Mouse (Mus musculus) kidney, postnatal 4 days (tissue): Measurements from ENCODE around the gene Snx6.
"Not testable (repeated sequence)": the region's sequence is repeated elsewhere in the genome, so short reads cannot be mapped to it uniquely, and the experiment has no call there.

ENCODE experiments used
- DNase-seq, 2 experiments: peaks; one replicate each; pipeline ENCODE4 v3.0.0; 2021; ENCODE audit warnings: mixed read lengths in 2 of 2

Snx6 gene

GRCm38 (mm10) chr12:54796516-54797195 lies 1.2 kb upstream of the Snx6 start:
- DNase-seq: no peak

DNA sequence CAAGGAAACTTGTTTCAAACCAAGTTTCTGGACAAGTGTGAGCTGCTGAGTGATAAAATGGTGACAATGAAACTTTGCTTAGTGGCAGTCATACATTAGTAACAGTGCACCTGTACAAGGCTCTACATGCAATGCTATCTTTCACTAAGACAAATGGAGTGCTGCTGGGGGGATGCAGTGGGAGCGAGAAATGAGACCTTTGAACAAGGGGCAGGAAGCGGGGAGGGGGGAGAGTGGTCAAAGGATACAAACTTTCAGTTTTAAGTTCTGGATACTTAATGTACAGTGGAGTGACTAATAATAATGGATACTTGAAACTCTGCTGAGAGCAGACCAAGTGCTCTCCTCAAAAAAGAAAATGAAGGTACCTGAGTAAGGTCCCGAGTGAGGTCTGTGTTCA lies 1.1 kb downstream of the Snx6 start:
- peak in 1 of 2 experiments; percentile 20 for DNase-seq

GRCm38 (mm10) chr12:54791465-54791864 lies 4.0 kb downstream of the Snx6 start:
- peak in 1 of 2 experiments; percentile 21 for DNase-seq

DNA sequence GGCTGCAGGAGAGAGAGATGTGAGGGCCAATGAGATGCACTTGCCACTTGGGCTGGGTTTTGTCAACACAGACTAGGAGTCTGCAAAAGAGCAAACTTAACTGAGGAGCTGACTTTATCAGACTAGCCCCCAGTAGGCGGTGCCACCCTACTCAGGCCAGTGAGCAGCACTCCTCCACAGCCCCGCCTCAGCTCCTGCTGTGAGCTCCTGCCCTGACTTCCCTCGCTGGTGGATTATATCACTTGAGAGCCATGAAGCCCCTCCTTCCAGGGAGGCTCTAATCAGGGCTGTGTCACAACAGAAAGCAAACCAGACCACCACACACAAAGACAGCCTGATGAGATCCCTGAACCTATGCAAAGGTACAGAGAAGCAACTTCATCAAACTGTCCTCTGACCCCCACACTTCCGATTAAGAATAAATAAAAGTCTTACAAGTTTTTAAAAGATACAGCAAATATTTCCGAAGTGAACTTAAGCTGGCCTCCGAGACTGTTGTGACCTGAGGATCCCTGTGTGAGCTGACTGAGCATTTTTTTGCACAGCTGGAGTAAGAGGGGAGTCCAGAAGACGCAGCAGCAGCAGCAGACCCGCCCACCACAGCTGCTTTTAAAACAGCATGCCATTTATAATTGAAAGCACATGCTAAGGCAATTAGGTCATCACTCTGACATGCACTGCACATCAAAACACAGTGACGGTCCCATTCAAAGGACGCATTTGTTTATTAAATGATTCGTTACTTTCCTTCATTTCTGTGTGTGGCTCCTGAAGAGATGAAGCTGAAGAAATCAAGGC lies 6.0 kb downstream of the Snx6 start:
- peak; percentile 65 to 74 for DNase-seq

- DNase-seq: no peak
Observed at GRCm38 (mm10) chr12:54763624-54764023, 31.9 kb downstream of the Snx6 start.

- no peak for DNase-seq
Observed at GRCm38 (mm10) chr12:54760676-54761075, 34.8 kb downstream of the Snx6 start.

DNA sequence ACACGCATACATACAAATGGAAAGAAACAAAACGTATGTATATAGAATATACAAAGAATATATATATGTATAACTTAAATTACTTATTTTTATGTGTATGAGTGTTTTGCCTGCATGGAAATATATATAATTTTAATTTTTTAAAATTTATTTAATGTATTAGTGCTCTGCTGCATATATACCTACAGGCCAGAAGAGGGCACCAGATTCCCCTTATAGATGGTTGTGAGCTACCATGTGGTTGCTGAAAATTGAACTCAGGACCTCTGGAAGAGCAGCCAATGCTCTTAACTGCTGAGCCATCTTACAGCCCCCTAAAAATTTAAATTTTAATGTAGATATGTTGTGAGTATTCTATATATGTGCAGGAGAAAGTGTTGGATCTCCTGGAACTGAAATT lies 36.7 kb downstream of the Snx6 start:
- no peak for DNase-seq

DNA sequence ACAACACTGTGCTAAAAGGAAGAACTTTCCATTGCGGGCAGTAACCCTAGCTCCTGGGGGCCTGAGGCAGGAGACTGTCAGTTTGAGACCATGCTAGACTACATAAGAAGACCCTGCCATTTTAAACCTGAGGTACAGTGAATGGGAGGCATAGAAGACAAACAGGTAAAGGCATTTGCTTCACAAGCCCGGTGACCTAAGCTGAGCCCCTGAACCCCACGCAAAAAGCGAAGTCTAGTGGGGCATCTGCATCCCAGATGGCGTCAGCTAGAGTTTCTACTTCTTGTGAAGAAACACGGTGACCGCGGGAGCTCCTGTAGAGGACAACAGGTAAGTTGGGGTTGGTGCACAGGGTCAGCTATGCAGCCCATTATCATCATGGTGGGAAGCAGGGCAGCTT lies 46.9 kb downstream of the Snx6 start:
- no peak for DNase-seq

DNA sequence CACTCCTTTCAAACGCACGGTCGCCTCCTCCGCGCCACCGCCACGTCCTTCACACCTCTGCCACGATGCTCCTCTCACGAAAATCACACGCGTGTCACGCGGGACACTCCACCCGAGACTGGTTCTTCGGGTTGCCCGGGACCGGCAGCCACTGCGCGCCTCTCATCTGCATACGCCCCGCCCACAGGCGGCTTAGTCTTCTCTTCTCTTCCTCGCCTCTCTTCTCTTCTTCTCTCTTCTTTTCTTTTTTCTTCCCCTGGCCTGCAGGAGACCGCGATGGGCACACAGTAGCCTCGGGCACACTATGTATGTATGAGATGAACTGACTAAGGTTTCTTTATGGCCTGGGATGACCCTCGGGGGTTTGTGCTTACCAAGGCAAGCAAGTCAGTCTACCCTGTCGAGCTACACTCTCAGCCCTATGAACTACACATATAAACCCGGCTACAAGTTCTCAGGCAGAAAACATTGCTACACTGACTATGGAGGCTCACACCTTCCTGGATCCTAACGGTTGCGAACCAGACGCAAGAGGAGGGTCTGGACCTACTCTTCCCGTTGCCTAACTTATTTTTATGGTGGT lies 56.8 kb downstream of the Snx6 start:
- peak; percentile 12 to 56 for DNase-seq

DNA sequence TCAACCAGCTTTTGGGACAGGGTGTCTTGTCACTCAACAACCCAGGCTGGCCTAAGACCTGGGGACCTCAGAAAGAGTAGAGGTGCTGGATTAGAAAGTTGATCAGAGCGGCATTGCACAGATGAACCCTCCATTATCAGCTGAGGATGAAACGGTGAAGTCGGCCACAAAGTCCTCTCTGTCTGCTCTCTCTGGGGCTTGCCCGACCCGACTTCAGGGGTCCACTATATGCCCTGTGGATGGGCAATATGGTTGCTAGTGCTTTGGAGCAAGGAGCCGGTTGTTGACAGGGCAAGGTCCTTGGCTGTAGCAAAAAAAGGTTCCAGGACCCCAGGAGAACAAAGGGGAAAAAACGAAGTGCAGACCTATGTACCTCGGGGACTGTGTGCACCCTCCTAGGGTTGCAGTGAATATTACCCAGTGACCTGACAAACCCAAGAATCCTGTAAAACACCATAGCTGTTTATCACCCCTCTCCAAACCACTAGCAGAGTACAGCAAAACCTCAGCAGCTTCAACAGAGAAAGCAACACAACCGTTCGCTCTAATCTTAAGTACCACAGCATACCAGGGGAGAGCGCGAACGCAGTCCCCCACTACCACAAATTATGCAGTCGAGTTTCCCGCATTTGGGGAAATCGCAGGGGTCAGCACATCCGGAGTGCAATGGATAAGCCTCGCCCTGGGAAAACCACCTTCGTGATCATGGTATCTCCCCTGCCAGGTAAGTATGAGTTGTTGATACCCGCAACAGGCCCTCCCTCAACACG lies 57.4 kb downstream of the Snx6 start:
- not testable (repeated sequence) for DNase-seq

- DNase-seq: peak; percentile 47 to 73
Observed at GRCm38 (mm10) chr12:54734307-54735131, 61.0 kb downstream of the Snx6 start.

DNA sequence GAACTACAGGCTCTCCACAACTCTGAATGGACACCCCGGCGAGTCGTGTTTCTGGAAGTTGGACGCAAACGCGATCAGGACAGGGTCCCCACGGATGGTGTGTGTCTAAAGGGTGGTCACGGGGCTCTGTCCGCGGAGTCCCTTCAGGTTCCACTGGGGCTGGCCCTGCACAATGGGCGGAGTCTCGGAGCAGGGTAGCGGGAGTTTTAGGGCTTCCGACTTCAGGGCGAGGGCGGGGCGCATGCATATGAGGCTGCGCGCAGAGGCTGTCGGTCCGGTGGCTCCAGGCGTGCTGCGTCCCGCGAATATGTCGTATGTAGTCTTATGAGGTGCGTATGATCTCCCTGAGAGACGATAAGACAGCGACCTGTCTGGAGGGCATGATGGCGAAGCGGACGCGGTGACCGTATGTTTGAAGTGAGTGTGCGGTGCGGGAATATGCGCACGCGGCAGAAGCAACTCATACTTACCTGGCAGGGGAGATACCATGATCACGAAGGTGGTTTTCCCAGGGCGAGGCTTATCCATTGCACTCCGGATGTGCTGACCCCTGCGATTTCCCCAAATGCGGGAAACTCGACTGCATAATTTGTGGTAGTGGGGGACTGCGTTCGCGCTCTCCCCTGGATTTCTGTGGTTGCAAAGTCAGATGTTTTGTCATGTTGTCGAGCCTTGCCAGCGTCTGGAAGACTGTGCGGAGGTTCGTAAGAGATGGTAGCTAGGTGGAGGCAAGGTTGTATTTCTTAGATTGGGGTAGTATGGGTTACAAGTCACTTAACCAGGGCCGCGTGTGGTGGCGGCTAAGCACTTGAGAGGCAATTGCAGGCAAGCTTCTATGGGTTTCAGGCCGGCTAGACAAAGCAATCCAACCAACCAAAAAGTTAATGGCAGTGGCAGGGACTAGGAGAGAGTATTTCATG lies 66.1 kb downstream of the Snx6 start:
- DNase-seq: not testable (repeated sequence)

- not testable (repeated sequence) for DNase-seq
Observed at GRCm38 (mm10) chr12:54718871-54719786, 76.4 kb downstream of the Snx6 start.

DNA sequence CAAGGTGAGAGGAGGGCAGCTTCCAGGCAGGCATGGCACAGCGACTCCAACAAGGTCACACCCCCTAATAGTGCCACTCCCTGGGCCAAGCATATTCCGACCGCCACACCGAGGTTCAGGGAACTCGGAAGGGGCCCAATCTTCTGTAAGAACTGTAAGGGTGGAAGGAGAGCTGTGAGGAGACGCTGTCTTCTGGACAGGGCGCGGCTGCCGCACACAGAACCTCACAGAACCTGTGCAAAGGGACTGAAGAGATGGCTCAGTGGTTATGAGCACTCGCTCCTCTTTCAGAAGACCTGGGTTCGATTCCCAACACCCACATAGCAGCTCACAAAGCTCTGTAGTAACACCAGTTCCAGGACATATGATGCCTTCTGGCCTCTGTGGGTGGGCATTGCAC lies 78.0 kb downstream of the Snx6 start:
- DNase-seq: not testable (repeated sequence)

DNA sequence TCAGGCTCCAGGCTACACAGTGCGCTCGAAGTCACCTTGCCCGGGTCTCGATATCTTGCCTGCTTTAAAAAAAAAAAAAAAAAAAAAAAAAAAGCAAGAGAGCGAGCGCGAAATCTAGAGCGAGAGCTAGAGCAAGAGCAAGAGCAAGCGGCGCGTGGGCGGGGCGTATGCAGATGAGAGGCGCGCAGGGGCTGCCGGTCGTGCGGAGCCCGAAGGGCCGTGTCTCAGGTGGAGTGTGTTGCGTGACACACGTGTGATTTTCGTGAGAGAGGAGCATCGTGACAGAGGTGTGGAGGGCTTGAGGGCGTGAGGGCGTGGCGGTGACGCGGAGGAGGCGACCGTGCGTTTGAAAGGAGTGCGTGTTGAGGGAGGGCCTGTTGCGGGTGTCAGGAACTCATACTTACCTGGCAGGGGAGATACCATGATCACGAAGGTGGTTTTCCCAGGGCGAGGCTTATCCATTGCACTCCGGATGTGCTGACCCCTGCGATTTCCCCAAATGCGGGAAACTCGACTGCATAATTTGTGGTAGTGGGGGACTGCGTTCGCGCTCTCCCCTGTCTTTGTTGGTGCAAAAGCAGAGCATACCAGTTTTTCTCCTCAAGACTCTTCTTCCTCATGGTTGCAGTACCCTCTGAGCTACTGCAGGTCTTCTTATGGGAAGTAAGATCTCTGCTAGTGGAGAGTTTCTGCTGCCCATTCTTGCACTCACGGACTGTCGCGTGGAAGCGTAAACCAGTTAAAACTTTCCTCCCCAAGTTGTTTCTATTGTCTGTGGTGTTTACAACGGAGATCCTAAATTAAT lies 81.5 kb downstream of the Snx6 start:
- DNase-seq: not testable (repeated sequence)

GRCm38 (mm10) chr12:54710494-54710879 lies 85.0 kb downstream of the Snx6 start:
- peak; percentile 61 to 69 for DNase-seq

DNA sequence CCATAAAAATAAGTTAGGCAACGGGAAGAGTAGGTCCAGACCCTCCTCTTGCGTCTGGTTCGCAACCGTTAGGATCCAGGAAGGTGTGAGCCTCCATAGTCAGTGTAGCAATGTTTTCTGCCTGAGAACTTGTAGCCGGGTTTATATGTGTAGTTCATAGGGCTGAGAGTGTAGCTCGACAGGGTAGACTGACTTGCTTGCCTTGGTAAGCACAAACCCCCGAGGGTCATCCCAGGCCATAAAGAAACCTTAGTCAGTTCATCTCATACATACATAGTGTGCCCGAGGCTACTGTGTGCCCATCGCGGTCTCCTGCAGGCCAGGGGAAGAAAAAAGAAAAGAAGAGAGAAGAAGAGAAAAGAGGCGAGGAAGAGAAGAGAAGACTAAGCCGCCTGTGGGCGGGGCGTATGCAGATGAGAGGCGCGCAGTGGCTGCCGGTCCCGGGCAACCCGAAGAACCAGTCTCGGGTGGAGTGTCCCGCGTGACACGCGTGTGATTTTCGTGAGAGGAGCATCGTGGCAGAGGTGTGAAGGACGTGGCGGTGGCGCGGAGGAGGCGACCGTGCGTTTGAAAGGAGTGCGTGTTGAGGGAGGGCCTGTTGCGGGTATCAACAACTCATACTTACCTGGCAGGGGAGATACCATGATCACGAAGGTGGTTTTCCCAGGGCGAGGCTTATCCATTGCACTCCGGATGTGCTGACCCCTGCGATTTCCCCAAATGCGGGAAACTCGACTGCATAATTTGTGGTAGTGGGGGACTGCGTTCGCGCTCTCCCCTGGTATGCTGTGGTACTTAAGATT lies 85.6 kb downstream of the Snx6 start:
- not testable (repeated sequence) for DNase-seq

DNA sequence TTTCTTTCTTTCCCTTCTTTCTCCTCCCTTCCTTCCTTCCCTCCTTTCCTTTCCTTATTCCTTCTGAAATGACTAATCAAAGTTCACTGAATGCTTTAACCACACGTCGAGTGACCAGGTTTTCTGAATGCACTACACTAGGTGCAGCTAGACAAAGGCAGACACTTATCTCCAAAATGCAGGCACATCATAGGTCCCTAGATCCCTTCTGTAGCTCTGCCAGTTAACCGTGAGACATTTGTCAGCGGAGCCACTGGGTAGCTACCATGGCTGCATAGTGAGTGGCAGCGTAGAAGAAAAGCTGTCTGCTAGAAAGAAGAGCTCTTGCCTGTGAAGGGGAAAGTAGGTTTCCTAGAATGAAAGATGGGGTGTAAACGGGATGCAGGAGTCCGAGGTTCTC lies 96.1 kb downstream of the Snx6 start:
- no peak for DNase-seq
